Mouse (Mus musculus): Measurements from ENCODE around the gene Prss47.

Prss47 gene

DNA sequence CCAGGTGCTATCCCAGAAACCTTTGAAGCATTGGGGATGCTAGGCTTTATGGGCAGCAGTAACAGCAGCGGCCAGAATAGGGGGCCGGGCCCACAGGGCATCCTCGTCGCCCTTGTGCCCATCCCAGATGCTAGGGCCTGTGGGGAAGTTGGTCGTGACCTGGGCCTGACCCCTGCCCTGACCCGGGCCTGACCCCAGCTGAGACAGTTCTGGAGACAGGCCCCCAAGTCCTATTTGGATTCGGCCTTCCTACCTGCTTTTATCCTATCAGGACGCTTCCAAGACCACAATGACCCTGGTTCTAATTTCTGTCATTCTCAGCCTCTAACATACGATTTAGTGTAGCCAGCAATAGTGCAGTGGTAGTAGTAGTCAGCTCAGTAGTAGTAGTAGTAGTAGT lies at the start of gene Prss47:
Gene Prss47 (minus strand): TSS at position 101 of the 400 bp plus-strand sequence.
- no peak for DNase-seq (ENCODE audit: low spot score)

DNA sequence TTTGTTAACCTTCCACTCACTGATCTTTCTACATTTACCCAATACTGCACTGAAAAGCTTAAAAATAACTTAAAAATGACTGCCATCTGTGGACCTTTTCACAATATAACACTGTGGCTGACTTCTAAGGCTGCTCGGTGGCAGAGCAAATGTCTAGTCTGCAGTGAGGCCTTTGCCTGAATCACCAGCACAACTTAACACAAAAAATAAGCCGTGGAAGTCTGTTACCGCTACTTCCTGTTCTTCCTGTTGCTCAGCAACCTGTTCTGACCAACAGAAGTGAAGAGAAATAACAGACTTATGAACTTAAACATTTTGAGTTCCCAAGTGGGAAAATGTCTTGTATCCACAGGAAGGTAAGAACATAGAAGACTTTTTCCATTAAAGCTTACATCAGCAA lies 48.7 kb upstream of the Prss47 start:
- DNase-seq (ENCODE audit: low spot score) = no peak

DNA sequence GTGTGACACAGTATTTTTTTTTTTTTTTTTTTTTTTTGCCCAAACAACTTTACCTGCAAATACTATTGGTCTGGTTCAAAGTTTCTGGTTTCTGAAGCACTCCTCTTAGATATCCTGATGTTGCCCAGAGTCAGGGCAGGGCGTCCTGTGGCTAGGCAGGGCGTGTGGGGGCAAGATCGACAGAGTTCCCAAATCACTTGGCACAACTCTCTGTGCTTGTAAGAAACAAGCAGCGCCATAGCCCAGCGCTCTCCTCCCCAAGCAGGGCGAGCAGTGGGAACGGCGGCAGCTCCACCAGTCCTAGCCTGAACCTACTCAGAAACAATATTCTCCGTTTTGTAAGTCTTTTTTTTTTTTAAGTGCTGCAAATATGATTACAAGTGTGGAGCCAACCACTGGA lies 48.1 kb upstream of the Prss47 start:
- DNase-seq (ENCODE audit: low spot score) = no peak

DNA sequence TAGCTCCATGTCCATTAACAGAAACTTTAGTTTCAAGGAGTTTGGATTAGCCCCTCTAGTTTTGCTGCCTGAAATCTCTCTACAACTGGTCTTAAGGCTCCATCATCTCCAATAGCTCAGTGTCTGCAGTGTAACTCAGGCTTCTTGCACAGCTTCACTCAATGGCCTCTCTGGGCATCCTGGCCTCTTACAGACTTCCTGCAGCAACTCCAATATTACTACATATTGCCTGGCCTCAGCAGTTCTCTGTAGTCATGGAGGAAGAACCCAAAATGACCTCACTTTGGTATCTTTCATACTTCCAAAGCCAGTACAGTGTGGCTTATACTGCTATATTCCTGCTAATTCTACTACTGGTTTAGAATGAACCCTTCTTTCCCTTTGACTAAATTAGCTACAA lies 44.5 kb upstream of the Prss47 start:
- no peak for DNase-seq (ENCODE audit: low spot score)

DNA sequence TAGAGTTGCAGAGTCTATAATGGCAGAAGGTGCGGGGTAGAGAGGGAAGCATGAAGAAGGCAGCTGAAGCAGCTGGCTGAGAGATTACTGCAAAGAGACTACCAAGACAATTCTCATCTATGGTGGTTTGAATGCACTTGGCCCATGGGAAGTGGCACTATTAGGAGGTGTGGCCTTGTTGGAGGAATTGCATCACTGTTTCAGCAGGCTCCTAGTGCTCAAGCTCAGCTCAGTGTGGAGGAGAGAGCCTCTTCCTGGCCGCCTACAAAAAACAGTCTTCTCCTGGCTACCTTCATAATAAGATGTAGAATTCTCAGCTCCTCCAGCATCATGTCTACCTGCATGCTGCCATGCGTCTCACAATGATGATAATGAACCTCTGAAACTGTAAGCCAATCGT lies 43.4 kb upstream of the Prss47 start:
- no peak for DNase-seq (ENCODE audit: low spot score)

DNA sequence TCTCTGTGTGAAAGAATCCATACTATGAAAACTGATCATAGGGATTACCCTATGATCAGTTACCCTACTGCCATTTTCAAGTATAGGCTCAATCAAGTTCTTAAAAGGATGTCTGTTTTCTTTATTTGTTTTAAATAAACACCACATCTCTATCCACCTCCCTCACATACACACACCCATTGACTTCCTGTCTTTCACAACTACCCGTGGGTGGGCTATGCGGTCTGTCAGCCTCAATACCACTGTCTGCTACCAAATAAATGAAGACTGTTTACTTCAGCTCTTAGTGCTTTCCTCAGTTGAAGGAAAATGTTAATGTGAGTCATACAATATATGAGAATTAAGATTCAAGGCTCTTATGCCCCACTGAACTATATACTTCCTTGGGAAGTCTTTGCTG lies 17.4 kb upstream of the Prss47 start:
- DNase-seq (ENCODE audit: low spot score) = no peak

DNA sequence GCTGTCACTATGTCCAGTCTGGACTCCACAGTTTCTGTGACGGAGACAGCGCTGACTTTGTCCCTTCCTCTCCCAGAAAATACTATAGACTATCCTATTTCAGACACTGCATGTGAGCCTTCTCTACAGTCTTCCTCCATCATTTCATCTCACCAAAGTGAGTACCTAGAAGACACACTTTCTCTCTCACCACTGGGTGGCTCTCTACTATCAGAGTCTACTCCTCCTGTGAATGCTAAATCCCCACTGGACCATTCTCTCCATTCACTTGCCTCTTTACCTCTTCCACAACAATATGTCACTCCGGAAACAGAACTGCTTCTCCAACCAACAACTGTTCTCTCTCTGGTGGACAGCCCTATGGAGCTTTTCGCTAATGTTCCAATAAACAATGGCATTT lies 17.5 kb downstream of the Prss47 start:
- DNase-seq (ENCODE audit: low spot score) = no peak

DNA sequence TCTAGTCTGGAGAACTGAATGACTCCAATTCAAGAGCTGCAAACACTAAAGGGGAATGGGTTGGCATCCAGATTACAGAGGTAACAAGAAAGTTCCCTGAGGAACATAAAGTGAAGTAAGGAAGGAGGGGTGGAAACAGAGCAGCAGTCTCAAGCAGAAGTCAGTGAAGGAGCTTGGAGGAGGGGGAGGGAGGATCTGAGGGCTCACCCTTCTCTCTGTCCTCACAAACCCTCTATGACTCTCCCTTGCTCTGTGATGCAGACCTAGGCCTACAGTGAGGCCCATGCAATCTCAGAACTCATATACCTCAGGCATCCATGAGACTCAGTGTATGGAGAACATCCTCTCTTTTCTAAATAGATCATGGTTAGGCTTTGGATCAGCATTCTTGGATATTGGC lies 19.8 kb downstream of the Prss47 start, which contains the start of gene Spata31d1c:
Gene Spata31d1c (plus strand): TSS at position 301 of the 400 bp plus-strand sequence.
- no peak for DNase-seq (ENCODE audit: low spot score)

DNA sequence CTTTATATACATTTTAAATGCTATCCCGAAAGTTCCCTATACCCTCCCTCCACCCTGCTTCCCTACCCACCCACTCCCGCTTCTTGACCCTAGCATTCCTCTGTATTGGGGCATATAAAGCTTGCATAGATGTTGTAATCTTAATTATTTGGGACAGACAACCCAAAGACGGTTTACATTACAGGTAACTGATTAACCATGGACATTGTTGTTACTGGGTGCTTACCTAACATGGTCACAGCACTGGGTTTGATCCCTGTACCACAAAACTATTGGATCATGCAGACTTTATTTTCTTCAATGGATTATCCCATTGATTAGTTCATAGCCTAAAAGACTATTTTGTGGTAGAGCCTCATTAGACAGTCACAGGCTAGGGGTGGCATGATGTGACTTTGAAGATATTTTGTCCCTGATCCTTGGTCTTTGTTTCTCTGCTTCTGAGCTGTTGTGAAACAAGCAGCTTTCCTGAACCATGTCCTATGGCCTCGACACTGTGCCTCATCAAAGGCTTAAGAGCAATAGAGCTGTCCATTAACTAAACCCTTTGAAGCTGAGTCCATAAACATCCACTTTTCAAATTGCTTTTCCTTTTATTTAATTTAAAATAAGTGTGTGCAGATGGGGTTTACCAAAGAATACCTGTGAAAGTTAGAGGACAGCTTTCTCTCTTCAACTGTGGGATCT lies 41.4 kb downstream of the Prss47 start:
- no peak for DNase-seq (ENCODE audit: low spot score)

DNA sequence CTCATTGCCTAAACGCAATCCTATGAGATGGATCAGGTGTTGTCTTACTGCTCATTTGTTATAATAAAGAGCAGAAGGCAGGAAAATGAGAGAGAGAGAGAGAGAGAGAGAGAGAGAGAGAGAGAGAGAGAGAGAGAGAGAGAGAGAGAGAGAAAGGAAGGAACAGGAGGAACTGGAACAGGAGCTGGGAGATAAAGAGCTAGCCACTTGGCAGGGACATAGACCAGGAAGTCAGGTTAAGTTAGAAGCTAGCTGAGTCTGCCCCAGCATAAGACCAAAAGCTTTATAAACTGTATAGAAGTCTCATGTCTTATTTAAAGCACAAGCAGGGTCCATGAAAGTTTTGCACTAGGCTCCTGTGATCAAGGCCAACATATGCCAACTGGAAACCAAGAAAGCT lies 44.6 kb downstream of the Prss47 start:
- no peak for DNase-seq (ENCODE audit: low spot score)

DNA sequence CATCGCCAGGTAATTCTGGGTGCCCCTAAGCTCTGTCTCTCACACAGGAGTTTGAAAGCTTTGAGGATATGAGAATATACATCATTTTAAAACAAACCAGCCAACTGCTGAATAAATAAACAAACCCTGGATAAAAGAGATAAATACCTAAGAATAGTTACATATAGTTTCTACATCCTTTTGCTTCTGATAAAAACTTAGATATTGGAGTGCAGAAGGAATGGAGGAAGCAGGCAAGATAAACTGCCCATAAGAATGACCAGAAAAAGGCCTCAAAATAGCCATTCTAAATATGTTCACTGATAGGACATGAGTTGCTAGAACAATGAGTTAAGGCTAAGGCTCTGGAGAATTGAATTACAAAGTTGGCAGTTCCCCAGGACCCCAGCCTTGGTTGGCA lies 45.8 kb downstream of the Prss47 start:
- DNase-seq (ENCODE audit: low spot score) = no peak

DNA sequence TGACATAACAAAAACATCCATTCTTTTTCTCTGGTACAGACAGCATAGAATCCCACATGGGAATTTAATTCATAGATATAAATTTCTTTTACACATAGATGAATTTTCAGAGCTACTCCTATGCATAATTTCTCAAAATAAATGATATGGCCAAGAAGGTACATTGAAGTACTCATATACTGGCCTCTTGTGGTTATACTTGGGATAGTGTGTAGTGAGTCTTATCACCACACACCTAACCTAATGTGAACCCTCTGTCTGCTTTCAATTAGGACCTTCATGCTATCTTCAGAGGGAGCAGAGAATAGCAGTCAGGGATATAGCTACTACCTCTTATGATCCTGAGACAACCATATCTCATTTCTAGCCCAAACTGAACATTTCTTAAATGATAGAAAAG lies 47.1 kb downstream of the Prss47 start:
- DNase-seq (ENCODE audit: low spot score) = no peak
